Mouse (Mus musculus): Measurements from ENCODE around the gene Tgm2. TPM values are rescaled to one million over a fixed set of nuclear protein-coding genes. Genes with fewer than 3 reads are reported as not detected.

Tgm2 gene
- total RNA-seq, 2 experiments from 2014 or later: 55.0 to 69.1 TPM

DNA sequence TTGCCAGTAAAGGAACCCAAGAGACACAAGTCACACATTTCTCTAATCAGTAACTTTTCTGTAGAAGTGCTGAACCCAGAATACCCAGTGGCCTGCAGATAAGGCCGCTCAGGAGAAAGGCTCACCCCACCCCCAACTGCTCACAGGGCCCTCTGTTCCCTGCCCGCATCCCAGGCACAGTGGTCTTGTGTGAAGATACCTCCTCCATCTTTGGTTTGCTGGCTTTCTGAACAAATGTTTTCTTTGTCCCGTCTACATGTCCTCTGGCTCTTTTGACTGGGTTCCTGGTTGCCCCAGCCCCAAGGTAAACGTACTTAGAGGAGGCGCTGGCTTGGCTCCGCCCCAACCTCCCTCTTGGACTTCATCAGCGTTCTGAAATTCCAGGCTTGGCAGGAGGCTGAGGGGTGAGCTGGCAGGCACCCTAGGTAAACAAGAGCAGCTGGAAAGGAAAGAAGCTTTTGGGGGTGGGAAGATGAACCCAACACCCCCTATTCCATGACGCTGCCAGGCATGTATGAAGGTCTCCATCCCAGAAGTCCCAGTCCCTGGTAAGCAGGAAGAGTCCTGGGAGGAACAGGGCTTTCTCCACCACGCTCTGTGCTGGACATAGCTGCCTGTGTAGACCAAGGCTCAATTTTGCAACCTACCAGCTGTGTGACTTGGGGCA, 32.5 kb downstream of the Tgm2 start:
- peak; percentile 59 for DNase-seq

DNA sequence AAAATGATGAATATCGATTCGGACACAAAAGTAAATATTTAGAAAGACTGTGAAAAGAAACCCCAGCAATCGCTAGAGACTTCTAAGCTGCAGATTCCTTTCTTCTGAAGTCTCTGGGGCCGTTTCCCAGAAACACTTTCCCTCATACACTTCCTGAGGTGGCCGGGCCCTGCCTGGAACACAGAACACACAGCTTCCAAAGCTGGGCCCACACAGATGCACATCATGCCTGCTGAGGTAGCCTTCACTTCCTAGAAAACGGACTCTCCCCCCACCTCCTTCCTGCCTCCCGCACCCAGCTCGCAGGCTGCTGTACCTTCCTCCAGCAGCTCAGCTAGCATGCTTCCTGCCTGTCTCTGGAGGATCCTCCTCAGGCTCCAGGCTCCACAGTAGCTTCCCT, 36.7 kb downstream of the Tgm2 start:
- no peak for DNase-seq

- peak; percentile 53 for DNase-seq
Observed at GRCm38 (mm10) chr2:158106947-158107587, 39.2 kb downstream of the Tgm2 start.

GRCm38 (mm10) chr2:158105605-158106004, 40.6 kb downstream of the Tgm2 start:
- DNase-seq: no peak

DNA sequence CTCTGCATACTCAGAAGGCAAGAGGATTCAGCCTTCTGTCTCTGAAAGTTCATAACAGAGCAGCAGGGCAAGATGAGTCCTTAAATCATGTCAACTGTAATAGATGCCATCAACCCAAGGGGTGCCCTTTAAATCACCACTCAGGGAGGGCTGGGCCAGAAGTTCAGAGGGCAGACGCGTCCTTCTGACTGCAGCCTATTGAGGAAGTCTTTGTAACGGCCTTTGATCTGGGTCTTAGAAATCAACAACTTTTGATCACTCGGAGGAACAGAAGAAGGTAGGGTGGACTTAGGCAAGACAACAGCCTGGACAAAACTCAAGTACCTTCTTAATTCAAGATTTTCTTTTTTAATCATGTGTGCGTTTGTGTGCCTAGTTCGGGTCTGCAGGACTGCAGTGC, 41.3 kb downstream of the Tgm2 start:
- DNase-seq: no peak

GRCm38 (mm10) chr2:158101768-158102167, 44.5 kb downstream of the Tgm2 start:
- DNase-seq: no peak

DNA sequence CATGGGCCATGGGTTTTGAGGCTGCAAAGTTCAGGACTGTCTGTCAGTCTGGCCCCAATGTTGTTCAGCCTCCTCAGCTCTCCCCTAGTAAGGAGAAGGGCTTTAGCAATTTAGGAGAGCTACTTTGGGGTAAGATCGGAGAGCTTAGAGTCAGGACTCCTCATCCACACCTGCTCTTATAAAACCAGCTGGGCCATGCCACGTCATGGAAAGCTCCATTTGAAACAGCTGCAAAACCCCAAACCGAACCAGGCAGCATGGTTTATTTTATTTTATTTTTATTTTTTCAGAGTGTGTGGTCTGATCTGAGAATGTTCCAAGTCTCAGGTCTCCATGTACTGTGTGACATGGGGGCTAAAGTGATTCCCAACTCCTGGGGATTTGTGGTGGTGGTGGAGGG, 46.7 kb downstream of the Tgm2 start:
- no peak for DNase-seq

DNA sequence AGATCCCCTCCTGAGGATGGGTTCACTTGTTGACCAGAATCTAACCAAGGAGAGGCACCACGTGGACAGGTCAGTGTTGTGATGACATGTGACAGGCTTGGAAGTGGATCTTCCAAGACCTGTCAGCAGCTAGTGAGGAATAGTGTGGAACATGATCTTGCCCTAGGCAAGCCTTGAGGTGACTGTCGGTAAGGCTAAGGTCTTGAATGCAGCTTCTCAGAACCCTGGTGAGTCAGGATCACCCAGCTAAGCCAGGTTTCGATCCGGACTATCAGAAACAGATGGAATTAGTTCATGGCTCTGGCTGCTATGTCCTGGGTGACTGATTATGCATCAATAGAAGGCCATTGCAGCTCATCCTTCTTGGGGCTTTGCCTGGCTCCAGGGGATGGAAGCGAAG, 47.5 kb downstream of the Tgm2 start:
- no peak for DNase-seq

GRCm38 (mm10) chr2:158097071-158097470, 49.2 kb downstream of the Tgm2 start:
- no peak for DNase-seq

GRCm38 (mm10) chr2:158094846-158095245, 51.4 kb downstream of the Tgm2 start:
- DNase-seq: no peak

GRCm38 (mm10) chr2:158094300-158094699, 51.9 kb downstream of the Tgm2 start:
- no peak for DNase-seq

DNA sequence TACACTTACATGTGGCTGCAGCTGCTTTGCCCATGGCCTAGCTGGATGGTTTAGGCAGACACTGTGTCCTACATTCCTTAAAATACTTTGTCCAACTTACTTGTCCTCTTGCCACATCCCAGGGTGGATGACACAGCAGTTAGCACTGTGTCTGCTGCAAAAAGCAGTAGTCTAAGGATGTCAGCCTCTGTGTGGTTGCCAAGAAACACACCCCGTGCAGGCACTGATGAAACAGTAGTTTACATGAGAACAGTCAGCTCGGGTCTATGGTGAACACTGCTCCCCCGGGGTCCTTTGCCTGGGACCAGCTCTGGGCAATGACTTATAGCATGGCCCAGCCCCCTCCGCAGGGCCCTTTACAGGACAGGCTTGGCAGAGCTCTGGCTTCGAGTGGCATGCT, 52.9 kb downstream of the Tgm2 start:
- DNase-seq: no peak

DNA sequence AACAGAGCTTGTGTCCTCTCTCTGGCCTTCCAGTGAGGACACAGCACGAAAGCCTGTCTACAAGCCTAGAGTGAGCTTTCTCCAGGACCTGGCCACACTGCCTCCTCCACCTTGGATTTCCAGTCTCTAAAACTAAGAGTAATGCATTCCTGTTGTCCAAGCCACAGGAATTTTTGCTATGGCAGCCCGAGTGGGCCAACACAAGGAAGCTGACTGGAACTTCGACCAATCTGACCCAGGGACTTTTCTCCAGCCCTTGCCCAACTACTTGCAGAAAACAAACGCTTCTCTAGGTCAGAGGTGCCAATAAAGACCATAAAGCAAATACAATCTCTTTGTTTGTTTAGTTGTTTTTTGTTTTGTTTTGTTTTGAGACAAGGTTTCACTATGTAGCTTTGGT, 56.1 kb downstream of the Tgm2 start:
- no peak for DNase-seq

DNA sequence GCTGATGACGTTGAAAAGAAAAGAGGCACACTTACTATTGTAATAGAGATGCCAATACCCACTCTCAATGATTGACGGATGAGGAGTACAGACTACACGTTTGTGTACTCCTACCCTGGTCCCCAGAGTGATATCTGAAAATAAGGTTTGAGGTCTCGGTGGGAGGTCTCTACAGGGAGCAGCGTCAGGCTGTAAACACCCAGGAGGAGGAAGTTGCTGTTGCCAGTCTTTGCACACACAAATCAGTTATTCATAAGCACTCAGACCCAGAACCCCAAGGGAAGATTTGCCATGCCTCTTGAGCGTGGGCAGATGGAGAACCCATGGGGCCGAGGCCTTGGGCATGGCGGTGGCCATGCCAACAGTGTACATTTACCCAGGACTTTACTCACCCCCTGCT, 61.8 kb downstream of the Tgm2 start:
- no peak for DNase-seq

DNA sequence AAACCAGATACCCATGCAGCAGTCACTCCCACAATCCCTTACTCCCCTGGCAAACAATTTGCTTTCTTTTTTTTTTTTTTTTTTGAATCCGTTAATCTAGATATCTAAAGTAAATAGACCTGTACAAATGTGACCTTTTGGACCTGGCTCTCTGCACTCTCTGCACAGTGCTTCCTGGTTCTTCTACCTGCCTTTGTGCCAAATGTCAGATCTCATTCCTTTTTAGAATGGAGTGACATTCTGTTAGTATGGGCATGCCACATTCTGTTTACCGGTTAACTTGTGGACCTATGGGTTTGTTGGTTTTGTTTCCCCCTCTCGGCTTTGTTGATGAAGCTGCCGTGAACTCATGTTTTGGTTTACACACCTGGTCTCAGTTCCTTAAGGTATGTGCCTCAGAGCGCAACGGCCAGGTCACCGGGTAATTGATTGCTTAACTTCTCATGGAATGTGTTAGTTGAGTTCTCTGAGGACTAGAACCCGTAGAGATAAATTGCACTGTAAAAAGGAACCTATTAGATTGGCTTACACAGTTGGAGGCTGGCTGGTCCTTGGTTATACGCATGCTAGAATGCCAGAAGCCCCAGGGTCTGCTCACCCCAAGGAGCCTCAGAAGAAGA, 65.5 kb downstream of the Tgm2 start:
- DNase-seq: no peak

GRCm38 (mm10) chr2:158079843-158080395, 66.3 kb downstream of the Tgm2 start:
- DNase-seq: no peak

DNA sequence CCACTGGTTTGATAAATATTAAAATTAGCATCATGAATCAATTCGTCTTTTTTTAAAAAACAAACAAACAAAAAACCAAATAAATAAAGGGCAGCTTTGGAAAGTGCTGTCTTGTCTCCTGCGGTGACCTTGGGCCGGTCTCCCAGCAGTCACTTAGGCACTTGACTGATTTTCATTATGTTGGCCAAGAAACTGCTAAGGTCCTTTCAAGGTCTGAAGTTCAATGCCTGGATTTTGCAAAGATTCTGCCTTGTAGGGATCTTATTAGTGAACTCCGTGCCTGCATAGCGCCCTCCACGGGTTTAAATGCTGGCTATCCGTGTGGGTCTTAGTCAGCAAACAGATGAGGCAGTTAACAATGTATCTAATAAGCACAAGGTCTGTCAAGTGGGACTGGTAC, 67.3 kb downstream of the Tgm2 start:
- DNase-seq: no peak

DNA sequence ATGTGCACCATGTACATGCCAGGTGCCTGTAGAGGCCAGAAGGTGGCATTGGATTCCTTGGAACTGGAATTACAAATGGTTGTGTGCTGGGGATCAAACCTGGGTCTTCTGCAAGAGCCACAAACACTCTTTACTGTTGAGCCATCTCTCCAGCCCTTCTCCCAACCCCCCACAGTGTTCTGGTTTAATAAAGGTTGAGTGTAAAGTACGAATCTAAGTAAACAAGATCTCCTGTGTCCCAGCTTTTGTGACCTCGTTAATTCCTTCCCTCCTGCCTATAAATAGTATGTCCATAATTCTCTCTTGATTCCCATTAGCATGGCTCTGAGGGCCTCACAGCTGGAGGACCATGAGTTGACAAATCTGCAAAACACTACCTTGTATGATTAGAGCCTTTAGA, 68.3 kb downstream of the Tgm2 start:
- DNase-seq: no peak

DNA sequence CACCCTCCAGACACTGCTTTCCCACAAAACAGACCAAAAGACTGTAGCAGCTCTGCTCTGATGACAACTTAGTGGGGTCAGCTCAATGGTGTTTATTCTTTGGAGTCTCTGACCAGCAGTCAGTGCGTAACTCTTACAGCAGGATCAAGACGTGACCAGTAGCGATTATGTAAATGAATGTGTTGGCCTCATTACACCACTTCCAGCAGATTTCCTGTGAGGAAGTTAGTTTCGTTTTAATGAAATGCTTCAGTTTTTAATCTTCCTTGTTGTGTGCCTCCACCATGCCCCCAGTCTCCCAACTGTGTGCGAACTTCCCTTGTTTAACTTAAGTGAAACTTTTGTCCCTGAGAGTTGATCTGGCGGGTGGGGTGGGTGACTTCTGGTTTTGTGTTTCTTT, 69.5 kb downstream of the Tgm2 start:
- no peak for DNase-seq

DNA sequence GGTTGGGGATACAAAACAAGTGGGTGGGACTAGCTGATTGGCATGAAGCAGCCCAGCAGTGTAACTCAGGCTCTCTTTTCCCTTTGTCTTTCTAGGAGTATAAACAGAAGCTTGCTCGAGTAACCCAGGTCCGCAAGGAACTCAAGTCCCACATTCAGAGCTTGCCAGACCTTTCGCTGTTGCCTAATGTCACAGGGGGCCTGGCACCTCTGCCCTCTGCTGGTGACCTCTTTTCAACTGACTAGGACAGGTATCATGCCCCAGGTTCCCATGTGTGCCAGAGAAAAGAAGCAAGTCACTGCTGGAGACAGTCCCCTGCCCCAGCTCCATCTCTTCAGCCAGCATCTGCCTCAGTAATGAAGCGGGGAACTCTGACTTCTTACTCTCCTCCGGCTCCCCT, 71.4 kb downstream of the Tgm2 start:
- no peak for DNase-seq

DNA sequence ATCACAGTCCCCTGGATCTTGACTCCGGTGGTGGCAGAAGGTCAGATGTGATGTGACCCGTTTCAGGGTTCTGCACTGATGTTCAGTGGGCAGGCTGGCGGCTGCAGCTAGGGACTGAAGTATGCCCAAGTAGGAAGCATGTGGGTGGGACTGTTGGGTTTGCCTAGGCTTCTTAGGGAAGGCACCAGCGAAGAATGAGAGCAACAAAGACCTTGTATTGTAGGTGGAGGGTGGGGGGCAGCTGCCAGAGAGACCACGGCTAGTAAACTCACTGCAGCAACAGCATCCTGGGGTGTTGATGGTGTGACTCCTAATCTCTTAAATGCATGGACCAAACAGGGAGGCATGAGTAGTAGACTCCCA, 74.6 kb downstream of the Tgm2 start:
- no peak for DNase-seq

DNA sequence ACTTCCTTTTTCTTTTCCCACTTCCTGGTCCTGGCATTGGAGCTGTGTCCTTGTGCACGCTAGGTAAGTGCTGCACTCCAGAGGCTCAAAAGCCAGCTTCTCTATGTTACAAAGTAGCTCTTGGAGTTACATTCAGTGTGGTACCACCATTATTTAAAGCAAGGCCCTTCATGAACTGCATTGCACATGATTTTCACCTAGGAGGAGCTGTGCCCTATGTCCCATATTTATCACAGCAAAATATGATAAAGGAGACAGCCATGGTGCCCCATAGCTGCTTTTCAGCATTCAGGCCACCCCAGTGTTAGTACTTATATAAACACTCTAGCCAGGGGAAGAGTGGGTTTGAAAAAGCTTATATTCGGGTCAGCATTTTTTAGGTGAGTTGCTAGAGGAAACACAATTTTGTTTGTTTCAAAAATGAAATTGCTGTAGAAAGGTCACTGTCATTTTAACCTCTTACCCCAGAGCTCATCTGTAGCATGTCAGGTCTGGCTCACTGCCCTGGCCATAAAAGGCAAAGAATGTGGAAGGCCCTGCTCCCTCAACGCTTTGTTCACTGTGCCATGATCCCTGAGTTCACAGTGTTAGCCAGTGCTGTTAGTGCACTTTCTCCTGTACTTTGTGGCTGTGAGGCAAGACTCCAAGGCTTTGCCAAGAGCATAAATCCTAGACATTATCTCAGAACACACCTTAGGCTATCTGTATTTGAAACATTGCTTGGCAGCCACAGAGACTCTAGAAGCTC, 75.2 kb downstream of the Tgm2 start:
- DNase-seq: no peak

- no peak for DNase-seq
Observed at GRCm38 (mm10) chr2:158068444-158068971, 77.7 kb downstream of the Tgm2 start.
